Mouse (Mus musculus) T-cell, adult 66 days (primary cell): ENCODE data around the gene Araf. TPM values are rescaled to one million over a fixed set of nuclear protein-coding genes. Genes with fewer than 3 reads are reported as not detected.

Experiments used
- total RNA-seq, 2 experiments: library from RNA; stranded (reverse); gene quantifications; 3 replicates in 1 of 2; 4 replicates in 1 of 2; pipeline ENCODE4 v1.2.4; 2023

Araf gene
- total RNA-seq, result 100 to 1,000 TPM; 145 to 148 TPM

GRCm38 (mm10) chrX:20797681-20798080 lies at the start of gene Araf:
TSS of gene Araf (plus strand) at chrX:20797814.

DNA sequence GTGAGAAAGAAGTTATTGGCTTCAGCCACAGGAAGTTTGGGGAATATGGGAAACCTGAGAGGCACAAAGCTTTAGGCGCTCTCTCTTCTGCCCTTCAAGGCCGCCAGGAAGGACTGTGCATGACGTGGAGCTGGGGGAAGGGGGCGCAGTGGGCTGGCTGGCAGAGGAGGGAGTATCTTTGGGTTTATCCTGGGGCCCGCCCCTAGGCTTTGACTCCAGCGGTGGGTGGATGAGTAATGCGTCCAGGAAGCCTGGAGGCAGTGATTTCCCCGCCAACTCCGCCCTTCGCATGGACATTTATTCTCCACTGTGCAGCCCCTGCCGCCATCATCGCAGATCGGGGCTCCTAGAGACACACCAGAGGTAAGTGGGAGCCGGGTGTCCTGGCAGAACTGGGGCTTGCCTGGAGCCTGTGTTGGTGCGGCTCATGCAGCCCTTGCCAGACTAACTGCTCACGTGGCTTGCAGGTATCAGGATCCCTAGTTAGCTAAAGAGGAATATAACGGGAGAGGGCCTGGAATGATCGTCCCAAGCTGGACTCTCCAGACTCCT lies 72.4 kb downstream of the Araf start, which contains the start of gene Timp1:
Timp1 (plus strand) TSS at position 205 of the 552 bp plus-strand sequence.

Other genes starting within 250 kb of the Araf start
- not detected for gene Rgn, start 248.0 kb upstream of the Araf start, total RNA-seq
- gene Rbm10, start 180.3 kb upstream of the Araf start, total RNA-seq, result 10 to 100 TPM; 53.1 to 55.6 TPM
- 100 to 1,000 TPM; 110 to 122 TPM for gene Ndufb11, start 180.2 kb upstream of the Araf start, total RNA-seq
- gene Uba1, start 139.5 kb upstream of the Araf start, total RNA-seq, result 100 to 1,000 TPM; 214 to 230 TPM
- gene Cdk16, start 109.9 kb upstream of the Araf start, total RNA-seq, result 10 to 100 TPM; 83.5 to 90.8 TPM
- 10 to 100 TPM; 22.1 to 29.6 TPM for gene Usp11, start 93.9 kb upstream of the Araf start, total RNA-seq
- under 1 TPM; 0.68 to 0.93 TPM for gene Timp1, start 72.4 kb downstream of the Araf start, total RNA-seq
- under 1 TPM in 1 of 2 experiments, not detected in 1; 0.32 TPM for gene Syn1, start 123.2 kb downstream of the Araf start, total RNA-seq
- 10 to 100 TPM; 18.5 to 18.9 TPM for gene Cfp, start 133.7 kb downstream of the Araf start, total RNA-seq
- 10 to 100 TPM; 20.9 to 23.2 TPM for gene Elk1, start 152.8 kb downstream of the Araf start, total RNA-seq
- 10 to 100 TPM; 35.3 to 40.3 TPM for gene Uxt, start 164.2 kb downstream of the Araf start, total RNA-seq